Mouse (Mus musculus) liver, postnatal 0 days (tissue): ENCODE data around the gene 1700017D01Rik. TPM values are rescaled to one million over a fixed set of nuclear protein-coding genes. Genes with fewer than 3 reads are reported as not detected.
"Not testable (repeated sequence)": the region's sequence is repeated elsewhere in the genome, so short reads cannot be mapped to it uniquely, and the experiment has no call there.

Experiments
- ATAC-seq: fragments of 200-750 bp; cut with Nextera tagmentation; 2 replicates; pipeline ENCODE4 v1.8.0; 2017; ENCODE audit warnings: mild to moderate bottlenecking, moderate library complexity
- DNase-seq: peaks from one replicate; pipeline ENCODE4 v3.0.0-alpha.2; 2016
- H3K27ac ChIP-seq: fragments of 300-500 bp; sonication (generic); 2 replicates; pipeline ENCODE4 v1.5.1; 2014; ENCODE audit warnings: antibody characterized with exemption, moderate library complexity, mild to moderate bottlenecking, low read depth
- H3K27me3 ChIP-seq: fragments of 300-500 bp; sonication (generic); 2 replicates; pipeline ENCODE4 v1.6.1; 2014; ENCODE audit warnings: low read length, control low read depth, mixed read lengths; ENCODE audit not compliant: insufficient read depth
- H3K36me3 ChIP-seq: fragments of 300-500 bp; sonication (generic); replicated peaks from 2 replicates; pipeline ENCODE4 v1.6.1; 2014; ENCODE audit warnings: mild to moderate bottlenecking, control low read depth, low read length, moderate library complexity, mixed read lengths; ENCODE audit not compliant: insufficient read depth
- H3K4me1 ChIP-seq: fragments of 300-500 bp; sonication (generic); 2 replicates; pipeline ENCODE4 v1.6.1; 2014; ENCODE audit warnings: antibody characterized with exemption, mild to moderate bottlenecking, control low read depth; ENCODE audit not compliant: insufficient read depth
- H3K4me2 ChIP-seq: fragments of 300-500 bp; sonication (generic); 2 replicates; pipeline ENCODE4 v1.6.1; 2014; ENCODE audit warnings: low read depth, mild to moderate bottlenecking, low read length, moderate library complexity, mixed read lengths
- H3K4me3 ChIP-seq: fragments of 300-500 bp; sonication (generic); 2 replicates; pipeline ENCODE4 v1.5.1; 2014; ENCODE audit warnings: low read depth, low read length
- H3K9ac ChIP-seq: fragments of 300-500 bp; sonication (generic); replicated peaks from 2 replicates; pipeline ENCODE4 v1.6.1; 2014; ENCODE audit warnings: mild to moderate bottlenecking, moderate library complexity
- H3K9me3 ChIP-seq: fragments of 300-500 bp; sonication (generic); 2 replicates; pipeline ENCODE4 v1.6.1; 2016; ENCODE audit warnings: mild to moderate bottlenecking, control low read depth, low read length, mixed read lengths
- CTCF ChIP-seq: sonication (generic); IDR thresholded peaks from 2 replicates; pipeline ENCODE4 v1.5.1; 2016; ENCODE audit warnings: antibody characterized with exemption, low read depth
- EP300 ChIP-seq: IDR thresholded peaks from 2 replicates; pipeline ENCODE4 v1.6.1; 2016; ENCODE audit warnings: antibody characterized with exemption, low read depth, mild to moderate bottlenecking
- WGBS: fragments of 180-500 bp; shearing (Covaris S2); extraction: QIAGEN DNeasy Blood & Tissue Kit; methylation state at CpG from one replicate; pipeline ENCODE4 v1.1.7; 2014; ENCODE audit not compliant: insufficient replicate concordance; 5-methylcytosine and 5-hydroxymethylcytosine counted together
- polyA plus RNA-seq: library from polyadenylated mRNA; unstranded; fragments of >200 nt; fragmentation: Nextera tagmentation; extraction: Ambion mirVana; gene quantifications from 2 replicates; pipeline ENCODE4 v1.2.1, GENCODE M21; 2015

Gene 1700017D01Rik
- polyA plus RNA-seq: not detected in 2 replicates

GRCm38 (mm10) chr19:11130776-11131175, at the start of gene 1700017D01Rik:
Gene 1700017D01Rik, minus strand, starts transcription at chr19:11130876.
- not testable (repeated sequence) for H3K27ac ChIP-seq, H3K9ac ChIP-seq, H3K9me3 ChIP-seq, ATAC-seq, H3K4me1 ChIP-seq, H3K4me2 ChIP-seq, H3K36me3 ChIP-seq, DNase-seq, H3K27me3 ChIP-seq, H3K4me3 ChIP-seq
- 78% methylated on average over 8 of the region's 8 CpGs for WGBS

- no peaks in the 10 kb centered on the region for H3K36me3 ChIP-seq
- 63% methylated on average over 2 of the region's 2 CpGs for WGBS
- no peak overlapping the region for H3K27ac ChIP-seq
- H3K27me3 ChIP-seq: no peaks in the 10 kb centered on the region
- no peak overlapping the region for H3K9ac ChIP-seq
- H3K4me2 ChIP-seq: no peak overlapping the region
- DNase-seq (no peak), ATAC-seq (no peak)
- no peaks in the 10 kb centered on the region for H3K4me1 ChIP-seq
- TF ChIP-seq EP300: no peak
- no peak for TF ChIP-seq CTCF
- no peaks in the 10 kb centered on the region for H3K9me3 ChIP-seq
- no peak overlapping the region for H3K4me3 ChIP-seq
Observed at GRCm38 (mm10) chr19:11177464-11177863, 46.8 kb upstream of the 1700017D01Rik start.

DNA sequence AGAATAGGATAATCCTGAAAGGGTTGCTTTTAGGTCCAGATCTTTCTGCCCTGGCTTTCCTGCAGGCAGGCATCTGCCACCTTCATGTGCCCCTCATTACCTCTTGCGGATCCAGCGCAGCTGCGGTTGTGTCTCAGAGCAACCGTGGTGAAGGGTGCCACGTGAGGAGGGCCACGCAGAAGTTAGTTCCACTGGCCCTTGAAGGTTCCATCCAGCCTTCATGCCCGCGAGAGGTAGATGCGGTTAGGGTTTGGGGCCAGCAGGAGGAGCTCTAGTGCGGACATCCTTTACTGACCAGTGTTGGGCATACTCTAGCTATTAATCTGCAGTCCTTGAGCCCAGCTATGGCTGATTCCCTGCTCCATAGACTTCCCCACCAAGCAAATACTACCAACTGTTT, 34.5 kb upstream of the 1700017D01Rik start, which contains the start of gene 1700025F22Rik:
TSS of gene 1700025F22Rik (minus strand) at position 149 of the 400 bp plus-strand sequence.
- Histone ChIP-seq H3K36me3 (no peaks in the 10 kb centered on the region), H3K4me1 (no peaks in the 10 kb centered on the region), H3K9me3 (no peaks in the 10 kb centered on the region), H3K4me3 (no peak within 1 kb of the TSS), H3K9ac (no peak within 1 kb of the TSS), H3K4me2 (no peak within 1 kb of the TSS), H3K27ac (no peak within 1 kb of the TSS), H3K27me3 (no peaks in the 10 kb centered on the region)
- 25% methylated on average over 10 of the region's 10 CpGs for WGBS
- TF ChIP-seq CTCF (peak; percentile 61), EP300 (no peak)
- no peak for ATAC-seq
- DNase-seq: peak; percentile 39

GRCm38 (mm10) chr19:11157890-11158289, 27.2 kb upstream of the 1700017D01Rik start:
- ATAC-seq, H3K9me3 ChIP-seq, H3K4me1 ChIP-seq, H3K4me3 ChIP-seq, H3K27me3 ChIP-seq, DNase-seq, H3K27ac ChIP-seq, H3K36me3 ChIP-seq, H3K9ac ChIP-seq, H3K4me2 ChIP-seq: not testable (repeated sequence)
- 65% methylated on average over 6 of the region's 6 CpGs for WGBS

GRCm38 (mm10) chr19:11135336-11135735, 4.7 kb upstream of the 1700017D01Rik start:
- Histone ChIP-seq H3K9ac (no peak overlapping the region), H3K27me3 (no peaks in the 10 kb centered on the region), H3K9me3 (no peaks in the 10 kb centered on the region), H3K4me2 (no peak overlapping the region), H3K4me3 (no peak overlapping the region), H3K36me3 (no peaks in the 10 kb centered on the region), H3K27ac (no peak overlapping the region), H3K4me1 (no peaks in the 10 kb centered on the region)
- WGBS: 60% methylated on average over 4 of the region's 4 CpGs
- no peak for DNase-seq
- TF ChIP-seq EP300 (no peak), CTCF (no peak)
- ATAC-seq: no peak

- Histone ChIP-seq H3K36me3 (no peaks in the 10 kb centered on the region), H3K4me2 (no peak overlapping the region), H3K4me1 (no peaks in the 10 kb centered on the region), H3K9ac (no peak overlapping the region), H3K27ac (no peak overlapping the region), H3K9me3 (no peaks in the 10 kb centered on the region), H3K27me3 (no peaks in the 10 kb centered on the region), H3K4me3 (no peak overlapping the region)
- no peak for TF ChIP-seq EP300
- TF ChIP-seq CTCF: no peak
- no peak for ATAC-seq
- 73% methylated on average over 2 of the region's 2 CpGs for WGBS
- no peak for DNase-seq
Observed at GRCm38 (mm10) chr19:11134852-11135251, 4.2 kb upstream of the 1700017D01Rik start.

- ATAC-seq: no peak
- TF ChIP-seq CTCF (no peak), EP300 (no peak)
- WGBS: 73% methylated on average over 1 of the region's 1 CpGs
Observed at GRCm38 (mm10) chr19:11129702-11130101, 974 bp downstream of the 1700017D01Rik start.

GRCm38 (mm10) chr19:11121016-11121420, 9.7 kb downstream of the 1700017D01Rik start:
- not testable (repeated sequence) for H3K27me3 ChIP-seq, H3K36me3 ChIP-seq, H3K27ac ChIP-seq, H3K4me1 ChIP-seq, H3K9me3 ChIP-seq
- 2% methylated on average over 11 of the region's 38 CpGs for WGBS
- ATAC-seq: peak; percentile 100
- Histone ChIP-seq H3K9ac (0 out of 2 replicates have a peak overlapping the region, but pooled peaks have one; percentile 30), H3K4me3 (peak overlapping the region; percentile 38), H3K4me2 (peak overlapping the region; percentile 58)
- DNase-seq: peak; percentile 31

More at GRCm38 (mm10) chr19:11129702-11130101, 974 bp downstream of the 1700017D01Rik start:
- DNase-seq: no peak
- no peaks in the 10 kb centered on the region for H3K9me3 ChIP-seq
- no peaks in the 10 kb centered on the region for H3K36me3 ChIP-seq
- no peak overlapping the region for H3K9ac ChIP-seq
- no peak overlapping the region for H3K4me2 ChIP-seq
- H3K27me3 ChIP-seq: no peaks in the 10 kb centered on the region
- H3K27ac ChIP-seq: no peak overlapping the region
- H3K4me3 ChIP-seq: no peak overlapping the region
- no peaks in the 10 kb centered on the region for H3K4me1 ChIP-seq
